22 mouse cellular contexts compared by ENCODE assay signal in the genomic region with DNA sequence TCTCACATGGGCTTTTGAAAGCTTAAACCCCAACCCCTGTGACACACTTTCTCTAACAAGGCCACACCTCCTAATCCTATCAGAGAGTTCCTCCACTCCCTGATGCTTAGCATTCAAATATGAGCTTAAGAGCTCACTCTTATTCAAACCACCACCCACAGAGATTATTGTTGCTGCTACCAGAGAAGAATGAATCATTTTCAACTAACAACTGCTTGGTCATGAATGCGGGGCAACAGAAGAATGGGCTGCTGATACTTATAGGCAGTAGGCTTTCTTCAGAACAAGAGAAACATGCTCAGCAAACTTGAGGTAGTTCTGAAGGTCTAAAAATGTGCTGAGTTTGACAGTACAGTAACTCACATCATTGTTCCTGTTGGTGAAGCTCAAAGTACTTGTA. TPM values are rescaled to one million over a fixed set of nuclear protein-coding genes. Genes with fewer than 3 reads are reported as not detected.
DNase-seq lines count a peak whose midpoint lies in the region; TF ChIP-seq lines count a peak whose summit lies in the region.
"Had no signal": no experiment of that assay in that cellular context is flagged by ENCODE, and none has a peak within 500 bp of the region (broad histone marks: within the 10 kb centered on the region; RNA-seq: fewer than 3 reads in every experiment).

No protein-coding gene starts in this region.

- peak; percentile 2 for DNase-seq in heart, adult 11 months
- no peak for DNase-seq in heart, adult 2 months
- peak; percentile 12 for DNase-seq in retina, postnatal 1 day
- DNase-seq in retina, embryonic 14.5 days (ENCODE audit: low spot score): no peak
- peak; percentile 85 for DNase-seq in R1 (ENCODE audit: low read depth, low spot score)
- peak; percentile 42 for DNase-seq in ZHBTc4 (ENCODE audit: low read depth, low spot score)
- no peak for DNase-seq in urinary bladder, postnatal 10 days (ENCODE audit: low spot score)
- no peak for DNase-seq in gastrocnemius, postnatal 4 days (ENCODE audit: low spot score in 2 of 2)
- DNase-seq: adrenal gland, adult 2 months; adrenal gland, adult 8-10 months; adrenal gland, postnatal 10 days; adrenal gland, postnatal 14 days; adrenal gland, postnatal 25 days; adrenal gland, postnatal 36 days; B cell, adult 2 months; cerebellum, adult 11 months; cerebellum, adult 11-12 months; cerebellum, adult 18-20 months; cerebellum, adult 2 months had no signal

- WGBS in heart, adult 2 months: 69% methylated on average over 1 of the region's 1 CpGs

- no peak for TF ChIP-seq CTCF in heart, adult 2 months (IDR thresholded peaks at IDR 0.05)

- no peaks in the 10 kb centered on the region for H3K4me1 ChIP-seq in heart, adult 2 months (ENCODE audit: control insufficient read depth, insufficient read depth, low read length)

- no peak overlapping the region for H3K4me3 ChIP-seq in heart, adult 2 months

- H3K27me3 ChIP-seq in heart, adult 2 months (ENCODE audit: control insufficient read depth, insufficient read depth, low read length): no peaks in the 10 kb centered on the region
- H3K27me3 ChIP-seq: CH12.LX, Patski had no signal

- H3K36me3 ChIP-seq in heart, adult 2 months (ENCODE audit: control insufficient read depth, insufficient read depth, low read length): no peaks in the 10 kb centered on the region
- H3K36me3 ChIP-seq: G1E had no signal

- H3K27ac ChIP-seq in heart, adult 2 months: no peak overlapping the region

- TF ChIP-seq POLR2A in heart, adult 2 months (IDR thresholded peaks at IDR 0.05; ENCODE audit: insufficient read depth, low read depth, low read length): no peak

- no peak overlapping the region for H3K9ac ChIP-seq in heart, adult 2 months (ENCODE audit: low read depth, low read length)

- TF ChIP-seq EP300 in heart, adult 2 months (IDR thresholded peaks at IDR 0.05; ENCODE audit: insufficient read depth, low read depth, low read length): no peak

- H3K79me2 ChIP-seq in heart, adult 2 months (replicated peaks; ENCODE audit: control insufficient read depth, insufficient read depth, low read length): no peaks in the 10 kb centered on the region

- intact Hi-C loops in heart, adult 2 months (cut with DNase I): no loop called here

RNA-seq across cellular contexts. Expression of gene Prdm9, which starts 14.4 kb away (rescaled TPM):
- 1 to 10 TPM; 1.3 to 1.7 TPM for total RNA-seq in heart, adult 2 months (2021)
- polyA plus RNA-seq in heart, adult 2 months (2012; rRNA removed): 1.4 and 1.8 TPM in 2 replicates
- 1 to 10 TPM; 3.5 to 5.0 TPM for total RNA-seq in gastrocnemius, postnatal 4 days (2021)

RNA-seq across cellular contexts. Expression of gene Pdcd2, which starts 22.6 kb away (rescaled TPM):
- total RNA-seq in heart, adult 2 months (2021): 10 to 100 TPM; 13.9 to 16.4 TPM
- polyA plus RNA-seq in heart, adult 2 months (2012; rRNA removed): 9.2 and 13.1 TPM in 2 replicates
- 10 to 100 TPM; 18.5 to 25.8 TPM for total RNA-seq in gastrocnemius, postnatal 4 days (2021)

RNA-seq across cellular contexts. Expression of gene Tbp, which starts 50.0 kb away (rescaled TPM):
- total RNA-seq in heart, adult 2 months (2021): 10 to 100 TPM in 1 of 2 experiments, 1 to 10 TPM in 1; 9.6 to 10.9 TPM
- 20.4 and 29.5 TPM in 2 replicates for polyA plus RNA-seq in heart, adult 2 months (2012; rRNA removed)
- 10 to 100 TPM; 16.6 to 17.8 TPM for total RNA-seq in gastrocnemius, postnatal 4 days (2021)

RNA-seq across cellular contexts. Expression of gene Psmb1, which starts 50.2 kb away (rescaled TPM):
- total RNA-seq in heart, adult 2 months (2021): 100 to 1,000 TPM; 109 to 125 TPM
- 93.1 and 161 TPM in 2 replicates for polyA plus RNA-seq in heart, adult 2 months (2012; rRNA removed)
- total RNA-seq in gastrocnemius, postnatal 4 days (2021): 100 to 1,000 TPM; 156 TPM

Comparison
In these comparisons a context has a peak if more than half of its experiments do, and no peak if none do; other contexts are left out.
1. DNase-seq: peak in heart, adult 11 months (single experiment), retina, postnatal 1 day (single experiment), R1 (single experiment) and ZHBTc4 (single experiment); none in heart, adult 2 months (0 of 2), retina, embryonic 14.5 days (single experiment), urinary bladder, postnatal 10 days (single experiment) and gastrocnemius, postnatal 4 days (0 of 2).